Mouse (Mus musculus) myocyte (in vitro differentiated cells): ENCODE data around the gene Ifitm10.

Experiments
- POLR2A ChIP-seq: IDR thresholded peaks from one replicate; pipeline ENCODE4 v1.6.1; 2011; ENCODE audit warnings: low read depth, mild to moderate bottlenecking, control low read depth, moderate library complexity; ENCODE audit not compliant: insufficient read length
- POLR2AphosphoS2 ChIP-seq: IDR thresholded peaks from one replicate; pipeline ENCODE4 v1.6.1; 2011; ENCODE audit warnings: low read depth, control low read depth; ENCODE audit not compliant: insufficient read length

DNA sequence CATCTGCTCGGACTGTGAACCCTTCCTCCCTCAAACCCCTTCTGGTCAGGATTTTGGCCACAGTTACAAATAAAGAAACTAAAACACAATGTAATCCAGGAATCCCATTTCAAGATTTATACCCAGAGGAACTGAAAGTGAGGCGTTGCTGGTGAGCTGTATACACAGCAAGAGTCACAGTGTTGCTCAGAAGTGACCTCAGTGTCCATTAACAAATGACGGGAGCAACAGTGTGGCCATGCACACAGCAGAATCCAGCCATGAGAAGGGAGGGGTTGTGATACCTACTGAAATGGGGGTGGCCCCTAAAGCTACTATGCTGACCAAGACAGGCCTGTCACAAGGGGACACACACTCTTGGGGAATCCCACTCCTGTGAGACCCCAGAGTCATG lies 31.3 kb downstream of the Ifitm10 start:
- TF ChIP-seq POLR2A (no peak), POLR2AphosphoS2 (no peak)
